Mouse (Mus musculus) forebrain, postnatal 0 days (tissue): ENCODE measurements around the gene Mab21l3. TPM values are rescaled to one million over a fixed set of nuclear protein-coding genes. Genes with fewer than 3 reads are reported as not detected.

Source experiments
- ATAC-seq: fragments of 200-750 bp; cut with Nextera tagmentation; 2 replicates; pipeline ENCODE4 v1.8.0; 2017; ENCODE audit warnings: mild to moderate bottlenecking, moderate library complexity
- DNase-seq: peaks from one replicate; pipeline ENCODE4 v3.0.0-alpha.2; 2015
- H3K27ac ChIP-seq: fragments of 300-500 bp; sonication (generic); 2 replicates; pipeline ENCODE4 v1.5.1; 2014; ENCODE audit warnings: low read depth, mild to moderate bottlenecking, antibody characterized with exemption, low read length, moderate library complexity, mixed read lengths
- H3K27me3 ChIP-seq: fragments of 300-500 bp; sonication (generic); 2 replicates; pipeline ENCODE4 v1.6.1; 2014; ENCODE audit warnings: mild to moderate bottlenecking, low read length, mixed read lengths; ENCODE audit not compliant: insufficient read depth
- H3K36me3 ChIP-seq: fragments of 300-500 bp; sonication (generic); 2 replicates; pipeline ENCODE4 v1.6.1; 2014; ENCODE audit warnings: mild to moderate bottlenecking, moderate library complexity; ENCODE audit not compliant: insufficient read depth
- H3K4me1 ChIP-seq: fragments of 300-500 bp; sonication (generic); 2 replicates; pipeline ENCODE4 v1.6.1; 2014; ENCODE audit warnings: antibody characterized with exemption; ENCODE audit not compliant: insufficient read depth
- H3K4me2 ChIP-seq: fragments of 300-500 bp; sonication (generic); 2 replicates; pipeline ENCODE4 v1.6.1; 2014; ENCODE audit warnings: low read depth, mild to moderate bottlenecking, moderate library complexity
- H3K4me3 ChIP-seq: fragments of 300-500 bp; sonication (generic); 2 replicates; pipeline ENCODE4 v1.5.1; 2014; ENCODE audit warnings: low read depth, low read length, mixed read lengths
- H3K9ac ChIP-seq: fragments of 300-500 bp; sonication (generic); 2 replicates; pipeline ENCODE4 v1.6.1; 2014; ENCODE audit warnings: mild to moderate bottlenecking
- H3K9me3 ChIP-seq: fragments of 300-500 bp; sonication (generic); 2 replicates; pipeline ENCODE4 v1.6.1; 2016; ENCODE audit warnings: low read length
- CTCF ChIP-seq: sonication (generic); IDR thresholded peaks from 2 replicates; pipeline ENCODE4 v1.5.1; 2016; ENCODE audit warnings: antibody characterized with exemption, control low read depth, low read depth
- WGBS: fragments of 180-500 bp; shearing (Covaris S2); extraction: QIAGEN DNeasy Blood & Tissue Kit; methylation state at CpG from one replicate; pipeline ENCODE4 v1.1.7; 2014; 5-methylcytosine and 5-hydroxymethylcytosine counted together
- polyA plus RNA-seq: library from polyadenylated mRNA; unstranded; fragments of >200 nt; fragmentation: Nextera tagmentation; extraction: Ambion mirVana; gene quantifications from 2 replicates; pipeline ENCODE4 v1.2.1, GENCODE M21; 2015
- total RNA-seq: library from RNA; depleted of rRNA; stranded (reverse); fragments of >200 nt; gene quantifications from 2 replicates; pipeline ENCODE4 v1.2.3, GENCODE M21; 2014

Gene Mab21l3
- total and polyA plus RNA-seq, 2 experiments from 2014 or later = 0.07 TPM; not detected in 1

GRCm38 (mm10) chr3:101867001-101867421 is 18.3 kb upstream of the Mab21l3 start:
- 55% methylated on average over 4 of the region's 4 CpGs for WGBS
- Histone ChIP-seq H3K9me3 (no peaks in the 10 kb centered on the region), H3K4me2 (no peak overlapping the region), H3K4me1 (no peaks in the 10 kb centered on the region), H3K27me3 (no peaks in the 10 kb centered on the region), H3K4me3 (no peak overlapping the region), H3K36me3 (peaks cover 13% of the 10 kb centered on the region), H3K9ac (no peak overlapping the region), H3K27ac (no peak overlapping the region)
- TF ChIP-seq CTCF = no peak
- ATAC-seq (no peak), DNase-seq (no peak)

GRCm38 (mm10) chr3:101861856-101862255 is 13.1 kb upstream of the Mab21l3 start:
- Histone ChIP-seq H3K4me3 (no peak overlapping the region), H3K36me3 (peaks cover 24% of the 10 kb centered on the region), H3K9me3 (no peaks in the 10 kb centered on the region), H3K4me2 (no peak overlapping the region), H3K27me3 (no peaks in the 10 kb centered on the region), H3K9ac (no peak overlapping the region), H3K4me1 (no peaks in the 10 kb centered on the region), H3K27ac (no peak overlapping the region)
- DNase-seq (no peak), ATAC-seq (no peak)
- no peak for TF ChIP-seq CTCF
- 63% methylated on average over 3 of the region's 3 CpGs for WGBS

- no peak overlapping the region for H3K27ac ChIP-seq
- H3K27me3 ChIP-seq = no peaks in the 10 kb centered on the region
- peaks cover 24% of the 10 kb centered on the region for H3K36me3 ChIP-seq
- no peak for TF ChIP-seq CTCF
- no peak for DNase-seq
- no peak overlapping the region for H3K4me3 ChIP-seq
- H3K9me3 ChIP-seq = no peaks in the 10 kb centered on the region
- WGBS = 72% methylated on average over 7 of the region's 7 CpGs
- H3K9ac ChIP-seq = no peak overlapping the region
- ATAC-seq = no peak
- no peak overlapping the region for H3K4me2 ChIP-seq
- H3K4me1 ChIP-seq = no peaks in the 10 kb centered on the region
Measured at GRCm38 (mm10) chr3:101860151-101860550, 11.4 kb upstream of the Mab21l3 start.

GRCm38 (mm10) chr3:101859740-101860139 is 11.0 kb upstream of the Mab21l3 start:
- DNase-seq (no peak), ATAC-seq (no peak; the same call in 1 of the 2 replicates)
- TF ChIP-seq CTCF = no peak
- Histone ChIP-seq H3K4me1 (no peaks in the 10 kb centered on the region), H3K36me3 (peaks cover 24% of the 10 kb centered on the region), H3K9me3 (no peaks in the 10 kb centered on the region), H3K4me3 (no peak overlapping the region), H3K27ac (no peak overlapping the region), H3K9ac (no peak overlapping the region), H3K27me3 (no peaks in the 10 kb centered on the region), H3K4me2 (no peak overlapping the region)
- WGBS = 27% methylated on average over 7 of the region's 7 CpGs

- Histone ChIP-seq H3K4me2 (no peak overlapping the region), H3K36me3 (no peaks in the 10 kb centered on the region), H3K9me3 (no peaks in the 10 kb centered on the region), H3K27ac (no peak overlapping the region), H3K4me3 (no peak overlapping the region), H3K27me3 (no peaks in the 10 kb centered on the region), H3K4me1 (no peaks in the 10 kb centered on the region), H3K9ac (no peak overlapping the region)
- DNase-seq = no peak
- ATAC-seq = no peak
- WGBS = 69% methylated on average over 1 of the region's 1 CpGs
- no peak for TF ChIP-seq CTCF
Measured at GRCm38 (mm10) chr3:101854075-101854474, 5.3 kb upstream of the Mab21l3 start.

- no peak for TF ChIP-seq CTCF
- 84% methylated on average over 6 of the region's 6 CpGs for WGBS
- DNase-seq (no peak), ATAC-seq (no peak)
- Histone ChIP-seq H3K4me3 (no peak overlapping the region), H3K36me3 (no peaks in the 10 kb centered on the region), H3K4me2 (no peak overlapping the region), H3K4me1 (no peaks in the 10 kb centered on the region), H3K27me3 (no peaks in the 10 kb centered on the region), H3K9ac (no peak overlapping the region), H3K9me3 (no peaks in the 10 kb centered on the region), H3K27ac (no peak overlapping the region)
Measured at GRCm38 (mm10) chr3:101851363-101851762, 2.6 kb upstream of the Mab21l3 start.

GRCm38 (mm10) chr3:101846096-101846495 is 2.7 kb downstream of the Mab21l3 start:
- Histone ChIP-seq H3K4me3 (no peak overlapping the region), H3K36me3 (no peaks in the 10 kb centered on the region), H3K27me3 (no peaks in the 10 kb centered on the region), H3K4me1 (no peaks in the 10 kb centered on the region), H3K27ac (no peak overlapping the region), H3K9ac (no peak overlapping the region), H3K9me3 (no peaks in the 10 kb centered on the region), H3K4me2 (no peak overlapping the region)
- WGBS = 58% methylated on average over 4 of the region's 4 CpGs
- no peak for DNase-seq
- no peak for TF ChIP-seq CTCF
- ATAC-seq = no peak
